Mouse (Mus musculus): ENCODE results near the gene Supt3. TPM values are rescaled to one million over a fixed set of nuclear protein-coding genes. Genes with fewer than 3 reads are reported as not detected.

Supt3 gene
- polyA plus RNA-seq, 1 experiment from 2014 or later, result 18.6 TPM

DNA sequence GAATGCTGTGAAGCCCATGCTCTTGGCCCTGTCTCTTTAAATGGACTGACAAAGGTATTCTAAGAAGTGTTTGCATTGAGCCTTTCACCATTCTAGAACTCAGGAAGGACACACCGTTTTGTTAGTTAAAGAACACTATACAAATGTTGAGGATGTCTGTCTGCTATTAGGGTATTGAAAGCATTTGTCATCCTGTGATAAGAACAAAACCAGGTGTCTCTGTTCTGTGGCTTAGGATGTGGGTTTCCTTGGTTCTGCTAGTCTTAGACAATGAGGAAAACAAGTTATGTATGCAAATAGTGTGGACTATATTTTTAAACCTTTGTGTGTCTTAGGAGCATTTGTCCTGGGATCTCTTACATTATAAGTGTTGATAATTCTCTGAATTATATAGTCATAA lies 116.6 kb downstream of the Supt3 start:
- ATAC-seq, result no peak
- H3K27ac ChIP-seq, result no peak overlapping the region
- H3K9me3 ChIP-seq, result no peaks in the 10 kb centered on the region
- H3K4me2 ChIP-seq (replicated peaks), result no peak overlapping the region
- no peaks in the 10 kb centered on the region for H3K4me1 ChIP-seq (replicated peaks)
- WGBS, result 53% methylated on average over 1 of the region's 1 CpGs
- H3K9ac ChIP-seq, result no peak overlapping the region
- no peaks in the 10 kb centered on the region for H3K36me3 ChIP-seq
- H3K4me3 ChIP-seq (replicated peaks), result no peak overlapping the region
- H3K27me3 ChIP-seq (replicated peaks), result no peaks in the 10 kb centered on the region

DNA sequence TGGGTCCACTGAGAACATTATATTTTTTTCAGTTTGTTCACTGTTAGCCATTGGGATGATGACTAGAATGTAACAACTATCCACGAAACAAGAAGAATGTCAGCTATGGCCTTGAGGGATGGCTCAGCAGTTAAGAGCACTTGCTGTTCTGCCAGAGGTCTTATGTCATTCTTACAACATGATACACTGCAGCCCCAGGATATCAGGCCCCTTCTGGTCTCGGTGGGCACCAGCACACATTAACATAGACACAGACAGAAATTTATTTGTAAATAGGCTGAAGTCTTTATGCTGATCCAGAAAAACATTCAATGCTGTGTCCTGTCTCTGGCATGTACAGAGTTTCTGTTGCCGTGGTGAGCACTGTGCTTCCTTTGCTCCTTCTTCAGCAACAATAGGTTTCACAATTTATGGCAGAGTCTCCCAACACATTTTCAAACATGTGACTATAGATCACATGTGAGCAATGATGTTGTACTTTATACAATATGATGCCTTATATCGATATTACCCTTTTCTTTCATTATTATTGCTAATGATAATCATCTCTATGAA lies 166.7 kb downstream of the Supt3 start:
- no peak for ATAC-seq
- no peak overlapping the region for H3K4me3 ChIP-seq (replicated peaks)
- H3K4me2 ChIP-seq (replicated peaks), result no peak overlapping the region
- H3K9me3 ChIP-seq, result no peaks in the 10 kb centered on the region
- no peak overlapping the region for H3K27ac ChIP-seq
- H3K27me3 ChIP-seq (replicated peaks), result no peaks in the 10 kb centered on the region
- 68% methylated on average over 4 of the region's 4 CpGs for WGBS
- H3K36me3 ChIP-seq, result no peaks in the 10 kb centered on the region
- no peaks in the 10 kb centered on the region for H3K4me1 ChIP-seq (replicated peaks)
- no peak overlapping the region for H3K9ac ChIP-seq

DNA sequence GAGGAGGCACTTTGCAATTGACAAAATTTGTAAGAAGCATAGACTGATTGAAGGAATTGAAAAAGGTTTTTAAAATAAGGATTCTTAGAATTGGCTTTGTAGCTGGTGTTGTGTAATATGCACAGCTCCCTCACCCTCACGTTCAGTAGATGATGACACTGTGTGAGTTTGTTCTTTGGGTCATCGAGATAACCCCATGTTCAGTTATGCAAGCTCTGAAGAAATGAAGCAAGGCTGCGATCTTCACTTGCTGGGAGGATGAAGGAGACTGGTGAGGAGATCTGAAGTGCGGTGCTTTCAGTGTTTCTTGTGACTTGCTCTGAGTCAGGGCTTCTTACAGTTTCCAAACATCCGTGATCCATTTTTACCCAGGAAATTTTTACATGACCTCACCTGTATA lies 168.4 kb downstream of the Supt3 start:
- WGBS, result 86% methylated on average over 5 of the region's 5 CpGs
- no peak overlapping the region for H3K4me3 ChIP-seq (replicated peaks)
- ATAC-seq, result no peak
- H3K9ac ChIP-seq, result no peak overlapping the region
- H3K27me3 ChIP-seq (replicated peaks), result no peaks in the 10 kb centered on the region
- H3K27ac ChIP-seq, result no peak overlapping the region
- no peaks in the 10 kb centered on the region for H3K9me3 ChIP-seq
- no peak overlapping the region for H3K4me2 ChIP-seq (replicated peaks)
- H3K4me1 ChIP-seq (replicated peaks), result no peaks in the 10 kb centered on the region
- H3K36me3 ChIP-seq, result no peaks in the 10 kb centered on the region

DNA sequence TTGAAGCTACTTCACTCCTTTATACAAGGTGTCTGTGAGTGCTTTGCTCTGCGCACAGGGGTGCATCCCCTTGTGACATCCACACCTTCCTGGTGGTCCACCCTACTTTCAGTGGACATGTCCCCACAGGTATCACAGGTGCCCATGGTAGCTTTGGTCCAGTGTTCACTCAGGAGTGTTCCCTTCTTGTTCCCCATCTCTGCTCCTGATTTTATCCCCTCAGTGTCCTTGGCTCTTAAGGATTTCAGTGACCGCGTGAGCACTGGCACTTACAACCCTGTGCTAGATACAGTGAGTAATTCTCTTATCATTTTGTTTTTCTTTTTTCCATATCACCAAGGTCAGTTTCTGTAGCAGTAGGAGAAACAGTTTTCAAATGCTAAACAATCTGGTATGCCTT lies 171.4 kb downstream of the Supt3 start:
- Histone ChIP-seq H3K4me1 (replicated peaks) (no peaks in the 10 kb centered on the region), H3K27me3 (replicated peaks) (no peaks in the 10 kb centered on the region), H3K9me3 (no peaks in the 10 kb centered on the region), H3K4me3 (replicated peaks) (no peak overlapping the region), H3K9ac (no peak overlapping the region), H3K4me2 (replicated peaks) (no peak overlapping the region), H3K27ac (no peak overlapping the region), H3K36me3 (no peaks in the 10 kb centered on the region)
- ATAC-seq, result no peak
- 92% methylated on average over 3 of the region's 3 CpGs for WGBS

DNA sequence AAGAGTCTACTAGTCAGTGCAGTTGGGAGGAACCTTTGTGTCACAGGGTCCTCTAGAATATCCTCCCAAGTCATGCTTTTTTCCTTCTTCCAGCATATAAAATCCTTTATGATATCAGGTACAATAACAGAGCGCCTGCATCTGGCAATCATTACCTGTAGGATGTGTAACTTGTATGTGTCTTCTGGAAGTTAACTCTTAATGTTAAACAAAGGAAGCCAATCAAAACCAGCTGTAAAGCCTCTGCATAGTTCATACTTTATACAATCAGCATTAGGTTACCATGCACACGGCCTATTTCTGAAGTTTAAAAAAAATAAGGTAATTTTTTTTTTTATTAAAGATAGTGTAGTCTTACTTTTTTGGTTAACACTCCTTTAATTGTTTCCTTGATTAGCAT lies 179.7 kb downstream of the Supt3 start:
- H3K4me1 ChIP-seq (replicated peaks), result no peaks in the 10 kb centered on the region
- no peaks in the 10 kb centered on the region for H3K27me3 ChIP-seq (replicated peaks)
- H3K9me3 ChIP-seq, result no peaks in the 10 kb centered on the region
- H3K36me3 ChIP-seq, result no peaks in the 10 kb centered on the region
- 80% methylated on average over 2 of the region's 2 CpGs for WGBS
- ATAC-seq, result no peak
- no peak overlapping the region for H3K9ac ChIP-seq
- H3K4me2 ChIP-seq (replicated peaks), result no peak overlapping the region
- no peak overlapping the region for H3K4me3 ChIP-seq (replicated peaks)
- H3K27ac ChIP-seq, result no peak overlapping the region

DNA sequence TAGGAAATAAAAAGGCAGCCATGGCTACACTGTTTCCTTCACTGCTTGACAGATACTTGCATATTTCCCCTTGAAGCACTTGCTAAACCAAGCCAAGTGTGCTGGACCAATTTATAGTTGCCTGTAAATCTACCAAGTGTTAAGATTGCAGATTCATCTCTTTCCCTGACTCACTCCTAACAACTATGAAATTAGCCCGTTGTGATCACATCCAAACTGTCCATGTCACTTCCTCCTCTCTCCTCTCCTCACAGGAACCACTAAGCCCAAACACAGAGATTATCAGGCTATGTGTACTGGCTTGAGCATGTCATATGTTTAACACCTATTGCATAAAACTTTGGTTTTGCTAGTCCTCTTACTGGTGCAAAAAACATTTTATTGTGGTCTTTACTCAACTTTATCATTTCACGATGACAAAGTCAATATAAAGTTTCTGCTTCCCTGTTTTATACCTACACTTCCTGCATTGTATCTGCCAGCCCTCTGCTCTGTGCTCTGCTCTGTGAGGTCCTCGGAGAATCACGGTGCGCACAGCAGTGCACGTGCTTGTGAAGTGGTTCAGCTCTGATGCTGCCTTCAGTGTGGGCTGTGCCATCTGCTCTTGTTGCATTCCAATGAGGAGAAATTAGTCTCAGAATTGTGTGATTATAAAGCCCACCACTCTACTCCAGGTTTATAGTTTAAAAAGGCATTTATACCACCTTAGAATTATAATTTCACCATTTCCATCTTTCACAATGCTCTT lies 186.3 kb downstream of the Supt3 start:
- H3K9ac ChIP-seq, result no peak overlapping the region
- no peak overlapping the region for H3K4me3 ChIP-seq (replicated peaks)
- no peaks in the 10 kb centered on the region for H3K4me1 ChIP-seq (replicated peaks)
- H3K9me3 ChIP-seq, result no peaks in the 10 kb centered on the region
- 66% methylated on average over 6 of the region's 6 CpGs for WGBS
- no peaks in the 10 kb centered on the region for H3K27me3 ChIP-seq (replicated peaks)
- no peak overlapping the region for H3K27ac ChIP-seq
- ATAC-seq, result no peak
- no peak overlapping the region for H3K4me2 ChIP-seq (replicated peaks)
- no peaks in the 10 kb centered on the region for H3K36me3 ChIP-seq

DNA sequence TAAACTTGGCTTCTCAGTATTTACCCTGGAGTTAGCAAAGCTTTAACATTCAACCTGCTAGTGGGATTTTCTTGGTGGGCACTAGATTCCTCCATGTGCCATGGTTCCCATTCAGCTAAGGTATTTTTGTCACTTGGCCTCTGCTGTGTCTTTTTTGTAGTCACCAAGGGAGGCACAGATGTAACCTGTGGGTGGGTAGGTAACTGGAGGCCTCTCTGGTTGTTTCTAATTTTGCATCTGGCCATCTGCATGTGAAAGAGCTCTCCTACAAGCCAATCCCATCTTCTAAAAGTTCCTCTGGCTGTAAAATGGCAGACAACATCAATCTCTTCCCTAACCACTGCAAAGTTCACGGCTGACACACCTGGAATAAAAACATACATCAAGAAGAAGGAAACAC lies 190.2 kb downstream of the Supt3 start:
- Histone ChIP-seq H3K27me3 (replicated peaks) (no peaks in the 10 kb centered on the region), H3K9me3 (no peaks in the 10 kb centered on the region), H3K4me1 (replicated peaks) (no peaks in the 10 kb centered on the region; the same call in 1 of the 2 replicates), H3K36me3 (no peaks in the 10 kb centered on the region), H3K4me3 (replicated peaks) (no peak overlapping the region), H3K9ac (no peak overlapping the region), H3K4me2 (replicated peaks) (no peak overlapping the region), H3K27ac (no peak overlapping the region)
- 78% methylated on average over 1 of the region's 1 CpGs for WGBS
- ATAC-seq, result no peak

DNA sequence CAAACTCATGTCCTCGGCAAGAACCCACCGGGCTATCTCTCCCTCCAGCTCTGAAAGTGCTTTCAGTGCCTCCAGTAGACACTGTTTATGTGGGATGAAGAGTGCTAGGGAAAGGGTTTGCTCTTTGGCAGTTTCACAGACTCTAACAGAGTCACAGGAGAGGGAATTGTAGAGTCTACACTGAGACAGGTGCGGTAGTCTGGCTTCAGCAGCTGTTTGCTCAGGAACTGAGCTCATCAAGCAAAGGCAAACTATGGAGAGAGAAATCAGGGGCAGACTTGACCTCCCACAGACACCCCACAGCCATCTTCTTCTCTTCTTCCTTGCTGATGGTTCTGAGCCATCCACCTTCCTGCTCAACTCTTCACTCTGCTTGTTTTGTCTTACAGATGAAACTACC lies 193.3 kb downstream of the Supt3 start:
- WGBS, result 88% methylated on average over 3 of the region's 3 CpGs
- Histone ChIP-seq H3K27ac (no peak overlapping the region), H3K36me3 (no peaks in the 10 kb centered on the region), H3K4me1 (replicated peaks) (no peaks in the 10 kb centered on the region; the same call in 1 of the 2 replicates), H3K4me3 (replicated peaks) (no peak overlapping the region), H3K9ac (no peak overlapping the region), H3K4me2 (replicated peaks) (no peak overlapping the region), H3K9me3 (no peaks in the 10 kb centered on the region), H3K27me3 (replicated peaks) (no peaks in the 10 kb centered on the region)
- no peak for ATAC-seq

DNA sequence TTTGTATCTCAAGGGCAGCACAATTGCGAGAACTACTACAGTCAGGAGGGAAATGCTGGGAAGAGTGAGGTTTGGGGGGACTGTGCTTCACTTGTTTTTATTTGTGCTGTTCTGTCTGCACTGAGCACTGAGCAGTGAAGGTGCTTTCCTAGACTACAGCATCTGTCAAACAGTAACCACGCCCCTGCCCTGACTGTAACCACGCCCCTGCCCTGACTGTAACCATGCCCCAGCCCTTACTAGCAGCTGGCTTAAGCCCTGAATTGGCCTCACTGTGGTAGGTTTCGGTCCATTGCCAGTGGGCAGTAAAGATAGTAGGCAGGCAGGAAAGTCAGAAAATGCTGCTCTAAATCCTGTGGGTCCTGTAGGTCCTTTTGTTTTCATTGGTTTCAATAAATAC lies 196.5 kb downstream of the Supt3 start:
- peak; percentile 67; the same call in 1 of the 2 replicates for ATAC-seq
- WGBS, result 59% methylated on average over 4 of the region's 4 CpGs
- no peak overlapping the region for H3K27ac ChIP-seq

DNA sequence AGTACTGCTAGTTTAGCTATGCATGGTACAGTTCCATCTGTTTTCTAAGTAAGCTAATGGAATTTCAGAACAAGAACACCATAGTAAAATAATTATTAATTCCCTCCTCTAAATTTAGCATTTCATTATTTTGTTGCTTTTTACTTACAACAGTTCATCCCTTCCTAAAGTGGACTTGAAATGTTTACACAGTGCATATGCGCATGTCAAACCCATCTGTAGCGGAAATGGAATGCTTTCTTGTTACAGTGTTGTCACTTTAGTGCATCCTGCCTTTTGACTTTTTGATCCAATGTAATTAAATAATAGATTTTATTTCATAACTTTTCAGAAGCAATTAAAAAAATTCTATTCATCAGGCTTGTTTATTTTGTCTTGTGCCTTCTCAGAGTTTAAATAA lies 200.7 kb downstream of the Supt3 start:
- Histone ChIP-seq H3K27ac (no peak overlapping the region), H3K9me3 (no peaks in the 10 kb centered on the region), H3K36me3 (no peaks in the 10 kb centered on the region), H3K4me2 (replicated peaks) (no peak overlapping the region), H3K4me1 (replicated peaks) (0 out of 2 replicates have a peak, but pooled peaks cover 2% of the 10 kb centered on the region), H3K4me3 (replicated peaks) (no peak overlapping the region), H3K9ac (no peak overlapping the region), H3K27me3 (replicated peaks) (no peaks in the 10 kb centered on the region)
- WGBS, result 67% methylated on average over 2 of the region's 2 CpGs
- ATAC-seq, result no peak

More for the DNA sequence above, 196.5 kb downstream of the Supt3 start:
- no peak overlapping the region for H3K4me3 ChIP-seq (replicated peaks)
- no peaks in the 10 kb centered on the region for H3K9me3 ChIP-seq
- H3K4me1 ChIP-seq (replicated peaks), result peaks cover 2% of the 10 kb centered on the region; the same call in 1 of the 2 replicates
- no peak overlapping the region for H3K4me2 ChIP-seq (replicated peaks)
- H3K27me3 ChIP-seq (replicated peaks), result no peaks in the 10 kb centered on the region
- H3K9ac ChIP-seq, result no peak overlapping the region
- H3K36me3 ChIP-seq, result no peaks in the 10 kb centered on the region

DNA sequence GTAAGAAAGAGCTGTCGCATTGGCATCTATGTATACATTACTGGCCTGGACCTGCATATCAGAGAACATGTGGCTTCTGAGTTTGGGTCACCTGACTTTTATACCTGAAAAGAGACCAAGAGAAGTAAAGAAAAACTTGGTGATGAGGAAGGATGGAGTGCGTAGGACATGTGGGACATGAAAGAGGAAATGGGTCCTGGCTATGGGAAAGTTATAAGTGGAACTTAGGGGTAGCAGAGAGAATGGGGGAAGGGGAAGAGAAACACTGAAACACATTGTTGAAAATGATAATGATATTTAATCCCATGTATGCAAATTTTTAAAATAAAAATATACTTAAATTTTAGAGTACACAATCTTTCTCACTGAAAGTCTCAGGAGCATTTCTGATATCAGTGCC lies 211.0 kb downstream of the Supt3 start:
- Histone ChIP-seq H3K4me3 (replicated peaks) (no peak overlapping the region), H3K4me2 (replicated peaks) (no peak overlapping the region), H3K9ac (no peak overlapping the region), H3K36me3 (no peaks in the 10 kb centered on the region), H3K4me1 (replicated peaks) (no peaks in the 10 kb centered on the region), H3K27me3 (replicated peaks) (no peaks in the 10 kb centered on the region), H3K9me3 (no peaks in the 10 kb centered on the region), H3K27ac (no peak overlapping the region)
- no peak for ATAC-seq
- 92% methylated on average over 2 of the region's 2 CpGs for WGBS

DNA sequence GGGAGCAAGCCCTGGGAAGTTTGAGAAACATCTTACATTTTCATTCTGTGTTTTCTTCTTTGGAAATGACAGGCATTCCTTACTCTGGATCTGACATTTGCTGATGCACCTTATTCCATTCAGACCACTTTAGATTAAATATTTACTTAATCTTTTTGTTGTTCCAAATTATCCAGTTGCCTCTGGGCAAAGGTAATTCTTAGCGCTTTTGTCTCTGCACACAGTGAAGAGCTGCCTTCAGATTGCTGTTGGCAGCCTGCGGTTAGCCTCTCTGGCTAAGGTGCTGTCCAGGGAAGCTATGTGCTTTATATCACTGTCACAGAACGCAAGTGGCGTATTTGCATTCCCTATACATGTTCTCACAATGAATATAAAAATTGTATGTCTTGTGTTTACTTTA lies 226.4 kb downstream of the Supt3 start:
- Histone ChIP-seq H3K4me2 (replicated peaks) (no peak overlapping the region), H3K9me3 (no peaks in the 10 kb centered on the region), H3K27ac (no peak overlapping the region), H3K27me3 (replicated peaks) (no peaks in the 10 kb centered on the region), H3K36me3 (no peaks in the 10 kb centered on the region), H3K4me1 (replicated peaks) (no peaks in the 10 kb centered on the region), H3K9ac (no peak overlapping the region), H3K4me3 (replicated peaks) (no peak overlapping the region)
- 80% methylated on average over 4 of the region's 4 CpGs for WGBS
- ATAC-seq, result no peak

Data from intestine, embryonic 15.5 days (tissue).